Mouse (Mus musculus): Measurements from ENCODE around the gene Art3.

- TF ChIP-seq MAFK (IDR thresholded peaks at IDR 0.05; ENCODE audit: insufficient read depth, low read depth, low read length): no peak
- TF ChIP-seq HCFC1 (IDR thresholded peaks at IDR 0.05; ENCODE audit: borderline replicate concordance, insufficient read depth, low read length): no peak
- TF ChIP-seq ZC3H11A (IDR thresholded peaks at IDR 0.05; ENCODE audit: borderline replicate concordance, low read depth, low read length): no peak
- no peak for TF ChIP-seq ZNF384 (IDR thresholded peaks at IDR 0.05; ENCODE audit: low read depth, low read length)
- TF ChIP-seq CHD2 (IDR thresholded peaks at IDR 0.05; ENCODE audit: low read depth, low read length): no peak
These were observed 43.8 kb upstream of the Art3 start for GRCm38 (mm10) chr5:92287840-92288239.
